Mouse (Mus musculus) hindbrain, postnatal 0 days (tissue): ENCODE data around the gene Mrfap1. TPM values are rescaled to one million over a fixed set of nuclear protein-coding genes. Genes with fewer than 3 reads are reported as not detected.
"Not testable (repeated sequence)": the region's sequence is repeated elsewhere in the genome, so short reads cannot be mapped to it uniquely, and the experiment has no call there.

Experiments
- ATAC-seq: fragments of 200-750 bp; cut with Nextera tagmentation; 2 replicates; pipeline ENCODE4 v1.8.0; 2017; ENCODE audit warnings: mild to moderate bottlenecking, moderate TSS enrichment, moderate library complexity
- DNase-seq: peaks from one replicate; pipeline ENCODE4 v3.0.0-alpha.2; 2015; ENCODE audit warnings: low spot score
- H3K27ac ChIP-seq: fragments of 300-500 bp; sonication (generic); 2 replicates; pipeline ENCODE4 v1.5.1; 2014; ENCODE audit warnings: mild to moderate bottlenecking
- H3K27me3 ChIP-seq: fragments of 300-500 bp; sonication (generic); 2 replicates; pipeline ENCODE4 v1.6.1; 2014; ENCODE audit warnings: low read length, mixed read lengths; ENCODE audit not compliant: insufficient read depth
- H3K36me3 ChIP-seq: fragments of 300-500 bp; sonication (generic); 2 replicates; pipeline ENCODE4 v1.6.1; 2014; ENCODE audit warnings: low read length, mixed read lengths; ENCODE audit not compliant: insufficient read depth
- H3K4me1 ChIP-seq: fragments of 300-500 bp; sonication (generic); 2 replicates; pipeline ENCODE4 v1.6.1; 2014; ENCODE audit warnings: antibody characterized with exemption, low read length, mixed read lengths; ENCODE audit not compliant: insufficient read depth
- H3K4me2 ChIP-seq: fragments of 300-500 bp; sonication (generic); 2 replicates; pipeline ENCODE4 v1.6.1; 2014; ENCODE audit warnings: low read depth, mild to moderate bottlenecking, low read length, moderate library complexity, mixed read lengths
- H3K4me3 ChIP-seq: fragments of 300-500 bp; sonication (generic); 2 replicates; pipeline ENCODE4 v1.5.1; 2014; ENCODE audit warnings: low read length
- H3K9ac ChIP-seq: fragments of 300-500 bp; sonication (generic); replicated peaks from 2 replicates; pipeline ENCODE4 v1.6.1; 2014; ENCODE audit warnings: mild to moderate bottlenecking, low read length, moderate library complexity, mixed read lengths
- H3K9me3 ChIP-seq: fragments of 300-500 bp; sonication (generic); 2 replicates; pipeline ENCODE4 v1.6.1; 2016; ENCODE audit warnings: low read length, mixed read lengths
- CTCF ChIP-seq: IDR thresholded peaks from 2 replicates; pipeline ENCODE4 v1.5.1; 2016; ENCODE audit warnings: antibody characterized with exemption, control low read depth, low read depth
- WGBS: fragments of 180-500 bp; shearing (Covaris S2); extraction: QIAGEN DNeasy Blood & Tissue Kit; methylation state at CpG from one replicate; pipeline ENCODE4 v1.1.7; 2014; 5-methylcytosine and 5-hydroxymethylcytosine counted together
- polyA plus RNA-seq: library from polyadenylated mRNA; unstranded; fragments of >200 nt; fragmentation: Nextera tagmentation; extraction: Ambion mirVana; gene quantifications from 2 replicates; pipeline ENCODE4 v1.2.1, GENCODE M21; 2015
- total RNA-seq: library from RNA; depleted of rRNA; stranded (reverse); fragments of >200 nt; gene quantifications from 2 replicates; pipeline ENCODE4 v1.2.3, GENCODE M21; 2014; rRNA removed

Mrfap1 gene
- 278 and 298 TPM in 2 replicates for total RNA-seq
- polyA plus RNA-seq, result 443 and 477 TPM in 2 replicates

GRCm38 (mm10) chr5:36796296-36797014 is at the start of gene Mrfap1:
Mrfap1 (minus strand) TSS chr5:36796772.
- peak within 1 kb of the TSS; percentile 59 for H3K4me2 ChIP-seq
- H3K9ac ChIP-seq, result peak within 1 kb of the TSS; percentile 64
- H3K27me3 ChIP-seq, H3K9me3 ChIP-seq, H3K4me1 ChIP-seq, H3K36me3 ChIP-seq: not testable (repeated sequence)
- WGBS, result under 1% methylated on average over 89 of the region's 90 CpGs
- DNase-seq (peak; percentile 98), ATAC-seq (peak; percentile 87)
- H3K27ac ChIP-seq, result peak within 1 kb of the TSS; percentile 94
- peak within 1 kb of the TSS; percentile 68 for H3K4me3 ChIP-seq

DNA sequence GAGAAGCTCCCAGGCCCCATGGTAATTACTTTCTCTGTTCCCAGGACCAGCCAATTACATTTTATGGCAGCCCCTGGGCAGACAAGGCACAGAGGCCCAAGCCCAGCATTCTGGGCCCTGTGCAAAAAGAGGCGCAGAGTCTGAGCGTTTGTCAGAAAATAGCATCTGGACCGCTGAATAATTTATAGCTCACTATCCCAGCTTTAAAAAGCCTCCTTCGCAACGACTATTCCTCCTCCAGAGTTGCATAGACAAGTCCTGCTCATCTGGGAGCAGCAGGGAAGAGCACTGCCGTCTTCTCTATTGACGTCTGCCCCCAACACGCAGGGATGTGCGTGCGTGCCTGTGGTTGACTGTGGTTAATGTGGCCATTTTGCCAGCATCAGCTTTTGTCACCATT is 47.9 kb upstream of the Mrfap1 start:
- no peaks in the 10 kb centered on the region for H3K36me3 ChIP-seq
- no peaks in the 10 kb centered on the region for H3K4me1 ChIP-seq
- H3K9ac ChIP-seq, result no peak overlapping the region
- H3K4me3 ChIP-seq, result no peak overlapping the region
- WGBS, result 63% methylated on average over 10 of the region's 10 CpGs
- no peak overlapping the region for H3K27ac ChIP-seq
- no peak overlapping the region for H3K4me2 ChIP-seq
- TF ChIP-seq CTCF, result no peak
- no peaks in the 10 kb centered on the region for H3K9me3 ChIP-seq
- no peak for DNase-seq
- ATAC-seq, result no peak
- H3K27me3 ChIP-seq, result no peaks in the 10 kb centered on the region

DNA sequence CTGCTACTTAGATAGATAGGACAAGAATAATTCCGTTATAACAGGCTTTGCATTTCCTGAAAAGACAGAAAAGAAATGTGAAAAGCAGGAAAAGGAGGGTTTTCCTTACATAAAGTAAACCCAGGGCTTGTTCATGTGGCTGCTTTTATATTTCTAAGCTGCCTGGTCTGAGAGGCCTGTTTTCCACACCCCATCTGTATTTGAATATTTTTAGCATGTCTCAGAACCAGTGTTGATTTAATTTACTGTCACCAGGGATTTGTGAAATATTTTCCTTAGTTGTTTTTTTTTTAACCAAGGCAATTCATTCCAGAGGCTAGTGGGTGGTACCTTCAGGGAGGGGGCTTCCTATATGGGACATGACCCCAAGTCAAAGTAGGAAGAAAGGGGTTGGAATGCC is 45.1 kb upstream of the Mrfap1 start:
- Histone ChIP-seq H3K27me3 (no peaks in the 10 kb centered on the region), H3K4me2 (no peak overlapping the region), H3K4me3 (no peak overlapping the region), H3K4me1 (0 out of 2 replicates have a peak, but pooled peaks cover 5% of the 10 kb centered on the region), H3K9ac (no peak overlapping the region), H3K27ac (no peak overlapping the region), H3K36me3 (no peaks in the 10 kb centered on the region), H3K9me3 (no peaks in the 10 kb centered on the region)
- WGBS, result 72% methylated on average over 1 of the region's 1 CpGs
- no peak for DNase-seq
- ATAC-seq, result no peak
- TF ChIP-seq CTCF, result no peak

- 83% methylated on average over 7 of the region's 7 CpGs for WGBS
- H3K4me2 ChIP-seq, result no peak overlapping the region
These were observed 43.5 kb upstream of the Mrfap1 start for GRCm38 (mm10) chr5:36840092-36840491.

GRCm38 (mm10) chr5:36839602-36840001 is 43.0 kb upstream of the Mrfap1 start:
- DNase-seq, result no peak
- no peak overlapping the region for H3K4me2 ChIP-seq
- H3K4me3 ChIP-seq, result no peak overlapping the region
- no peaks in the 10 kb centered on the region for H3K9me3 ChIP-seq
- WGBS, result 85% methylated on average over 8 of the region's 8 CpGs
- no peaks in the 10 kb centered on the region for H3K36me3 ChIP-seq
- H3K4me1 ChIP-seq, result 0 out of 2 replicates have a peak, but pooled peaks cover 5% of the 10 kb centered on the region
- no peak for ATAC-seq
- no peak for TF ChIP-seq CTCF
- no peak overlapping the region for H3K9ac ChIP-seq
- H3K27me3 ChIP-seq, result no peaks in the 10 kb centered on the region
- H3K27ac ChIP-seq, result no peak overlapping the region

More at GRCm38 (mm10) chr5:36840092-36840491, 43.5 kb upstream of the Mrfap1 start:
- Histone ChIP-seq H3K4me1 (0 out of 2 replicates have a peak, but pooled peaks cover 5% of the 10 kb centered on the region), H3K27me3 (no peaks in the 10 kb centered on the region), H3K36me3 (no peaks in the 10 kb centered on the region), H3K4me3 (no peak overlapping the region), H3K27ac (no peak overlapping the region), H3K9ac (no peak overlapping the region), H3K9me3 (no peaks in the 10 kb centered on the region)
- no peak for TF ChIP-seq CTCF
- DNase-seq (no peak), ATAC-seq (no peak)

GRCm38 (mm10) chr5:36839032-36839431 is 42.5 kb upstream of the Mrfap1 start:
- H3K36me3 ChIP-seq, result no peaks in the 10 kb centered on the region
- no peak for TF ChIP-seq CTCF
- WGBS, result 67% methylated on average over 2 of the region's 2 CpGs
- H3K9me3 ChIP-seq, result no peaks in the 10 kb centered on the region
- ATAC-seq (peak; percentile 59; the same call in 1 of the 2 replicates), DNase-seq (peak; percentile 64)
- H3K4me1 ChIP-seq, result 0 out of 2 replicates have a peak, but pooled peaks cover 5% of the 10 kb centered on the region
- H3K27me3 ChIP-seq, result no peaks in the 10 kb centered on the region
- H3K27ac ChIP-seq, result no peak overlapping the region
- H3K4me3 ChIP-seq, result no peak overlapping the region
- H3K9ac ChIP-seq, result no peak overlapping the region
- H3K4me2 ChIP-seq, result no peak overlapping the region

GRCm38 (mm10) chr5:36835933-36836332 is 39.4 kb upstream of the Mrfap1 start:
- Histone ChIP-seq H3K9me3 (no peaks in the 10 kb centered on the region), H3K4me3 (no peak overlapping the region), H3K27me3 (no peaks in the 10 kb centered on the region), H3K36me3 (no peaks in the 10 kb centered on the region), H3K4me2 (no peak overlapping the region), H3K27ac (no peak overlapping the region), H3K9ac (no peak overlapping the region), H3K4me1 (0 out of 2 replicates have a peak, but pooled peaks cover 5% of the 10 kb centered on the region)
- ATAC-seq (peak; percentile 75), DNase-seq (peak; percentile 91)
- 3% methylated on average over 6 of the region's 6 CpGs for WGBS
- peak; percentile 99 for TF ChIP-seq CTCF
